Mouse (Mus musculus): ENCODE data around the gene Casp9.

Casp9 gene

DNA sequence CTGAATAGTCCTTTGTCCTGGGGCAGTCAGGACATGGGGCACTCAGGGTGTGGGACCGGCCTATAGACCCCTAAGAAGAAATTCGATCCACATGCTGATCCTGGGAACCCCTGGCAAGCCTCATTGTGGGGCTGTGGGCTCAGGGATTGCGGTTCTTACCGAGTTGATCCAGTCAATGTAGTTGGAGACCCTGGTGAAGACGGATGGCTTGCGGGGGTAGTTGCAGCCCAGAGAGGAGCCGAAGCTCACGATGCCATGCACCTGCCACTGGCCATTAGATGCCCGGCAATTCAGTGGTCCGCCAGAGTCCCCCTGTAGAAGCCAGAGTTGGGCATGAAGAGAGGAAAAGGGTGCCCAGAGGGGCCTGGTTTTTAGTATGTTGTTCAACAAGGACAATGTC, 24.3 kb downstream of the Casp9 start:
- peak in 1 of 2 experiments; percentile 52 for DNase-seq (ENCODE audit: low spot score in 2 of 2)

DNA sequence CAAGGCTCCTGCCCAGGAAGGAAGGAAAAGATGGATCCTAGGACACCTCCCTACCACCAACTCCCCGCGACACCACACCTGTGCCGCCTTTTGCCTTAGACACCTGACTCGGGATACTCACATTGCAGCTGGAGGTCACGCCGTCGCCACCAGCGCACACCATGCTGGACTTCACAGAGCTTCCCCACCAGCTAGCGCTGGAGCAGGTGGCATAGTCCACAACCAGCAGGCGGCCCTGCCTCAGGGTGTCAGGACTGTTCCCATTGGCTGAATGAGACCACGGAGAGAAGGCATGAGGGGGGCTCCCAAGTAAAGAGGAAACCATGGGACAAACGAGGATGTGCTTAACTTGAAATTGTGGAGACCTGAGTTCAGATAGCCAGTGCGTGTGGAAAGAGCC, 25.4 kb downstream of the Casp9 start:
- peak in 1 of 2 experiments; percentile 51 for DNase-seq (ENCODE audit: low spot score in 2 of 2)

DNA sequence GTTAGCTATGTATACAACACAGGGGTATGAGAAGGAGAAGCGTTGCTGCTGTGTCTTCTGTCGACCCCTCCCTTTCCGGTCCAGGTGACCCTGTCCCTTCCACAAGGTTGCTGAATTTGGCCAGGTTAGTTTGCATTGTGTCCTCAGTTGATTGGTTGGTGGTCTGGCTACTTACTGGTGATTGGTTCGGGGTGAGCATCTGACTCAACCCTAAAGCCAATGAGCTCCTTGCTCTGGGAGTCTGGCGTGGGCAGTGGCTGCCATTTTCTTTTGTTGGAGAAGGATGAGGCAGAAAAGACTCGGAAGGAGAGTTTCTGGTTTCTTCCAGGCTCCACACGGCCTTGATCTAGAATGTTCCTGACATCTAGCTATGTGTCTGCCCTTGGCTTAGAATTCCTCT, 25.9 kb downstream of the Casp9 start:
- peak in 1 of 2 experiments; percentile 38 for DNase-seq (ENCODE audit: low spot score in 2 of 2)

DNA sequence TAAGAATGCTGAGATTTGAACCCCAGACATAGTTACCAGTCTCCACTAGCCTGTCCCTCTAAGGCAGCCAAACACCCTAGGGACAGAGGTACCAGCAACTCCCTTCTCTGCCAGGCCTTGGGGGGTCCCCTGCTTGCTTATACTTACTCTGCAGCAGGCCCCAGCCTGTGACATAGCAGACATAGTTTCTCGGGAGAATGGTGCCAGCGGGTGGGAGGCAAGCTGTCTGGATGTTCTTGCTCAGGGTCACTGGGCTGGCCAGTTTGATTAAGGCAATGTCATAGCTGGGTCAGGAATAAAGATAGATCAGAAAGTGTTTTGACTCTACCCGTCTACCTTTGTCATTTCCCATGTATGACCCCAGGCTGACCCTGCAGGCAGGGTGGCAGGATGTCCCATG, 27.8 kb downstream of the Casp9 start:
- no peak for DNase-seq (ENCODE audit: low spot score in 2 of 2)

DNA sequence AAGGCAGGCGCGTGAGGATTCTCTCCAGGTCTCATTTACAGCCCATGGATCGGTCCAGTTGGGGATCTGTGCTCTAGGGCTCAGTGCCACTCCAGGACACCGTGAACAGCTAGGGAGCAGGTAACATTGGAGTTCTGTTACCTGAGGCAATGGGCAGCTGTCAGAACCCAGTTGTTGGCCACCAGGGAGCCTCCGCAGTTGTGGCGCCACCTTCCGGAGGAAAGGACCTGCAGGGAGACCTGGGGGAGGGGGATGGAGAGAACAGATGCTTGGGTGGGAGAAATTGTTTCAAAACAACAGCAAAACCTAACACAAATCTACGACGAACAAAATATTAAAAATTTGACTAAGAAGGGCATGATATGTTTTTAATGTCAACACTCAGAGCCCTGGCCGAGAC, 28.7 kb downstream of the Casp9 start:
- DNase-seq (ENCODE audit: low spot score in 2 of 2): no peak

DNA sequence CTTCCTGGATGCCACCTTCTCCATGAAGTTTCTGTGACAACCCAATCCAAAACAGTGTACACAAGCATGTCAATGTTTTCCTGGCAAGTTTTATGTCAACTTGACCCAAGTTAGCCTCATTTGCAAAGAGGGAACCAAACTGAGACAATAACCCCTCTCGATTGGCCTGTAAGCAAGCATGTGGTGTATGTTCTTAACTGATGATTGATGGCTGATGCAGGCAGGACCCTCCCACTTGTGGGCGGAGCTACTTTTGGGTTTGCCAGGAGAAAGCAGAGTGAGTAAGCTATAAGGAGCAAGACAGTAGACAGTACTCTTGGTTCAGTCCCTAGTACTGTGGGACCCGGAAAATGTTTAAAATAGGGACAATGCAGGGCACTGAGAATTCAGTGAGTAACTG, 29.6 kb downstream of the Casp9 start:
- DNase-seq (ENCODE audit: low spot score in 2 of 2): no peak

DNA sequence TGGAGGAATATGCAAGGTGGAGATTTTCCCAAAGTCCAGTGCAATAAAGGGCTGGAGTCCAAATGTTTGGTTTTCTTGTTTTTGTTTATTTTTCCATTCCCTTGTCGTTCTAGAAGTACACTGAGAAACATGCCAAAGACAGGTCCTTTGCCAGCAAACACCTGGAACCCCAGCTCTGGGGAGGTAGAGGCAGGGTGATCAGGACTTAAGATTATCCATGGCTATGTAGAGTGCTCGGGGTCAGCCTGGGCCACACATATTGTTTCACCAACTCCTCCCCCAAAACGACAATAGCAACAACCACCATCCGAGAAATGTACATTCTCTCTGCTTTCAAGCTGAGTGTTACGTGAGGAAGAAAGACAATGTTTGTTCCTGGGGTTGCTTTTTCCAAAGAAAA, 32.6 kb downstream of the Casp9 start, which contains the start of gene Cela2a:
Gene Cela2a (minus strand): TSS at position 101 of the 400 bp plus-strand sequence.
- DNase-seq (ENCODE audit: low spot score in 2 of 2): no peak

DNA sequence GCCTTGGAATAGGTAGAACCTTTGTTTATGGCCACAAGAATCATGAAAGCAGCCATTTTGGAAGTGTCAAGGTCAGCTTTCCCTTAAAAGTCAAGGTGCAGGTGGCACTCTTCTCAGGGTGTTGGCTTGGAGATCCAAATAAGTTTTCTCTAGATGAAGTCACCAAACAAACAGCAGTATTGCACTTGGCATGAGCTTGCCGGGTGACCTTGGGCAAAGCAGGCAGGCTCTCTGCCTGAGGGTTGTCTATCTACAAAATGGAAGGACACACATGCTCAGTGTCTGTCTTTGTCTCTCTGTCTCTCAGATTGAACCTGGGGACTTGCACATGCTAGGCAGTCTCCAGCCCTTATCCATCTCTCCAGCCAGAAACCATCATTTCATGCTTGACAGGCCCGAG, 34.0 kb downstream of the Casp9 start:
- no peak for DNase-seq (ENCODE audit: low spot score in 2 of 2)

DNA sequence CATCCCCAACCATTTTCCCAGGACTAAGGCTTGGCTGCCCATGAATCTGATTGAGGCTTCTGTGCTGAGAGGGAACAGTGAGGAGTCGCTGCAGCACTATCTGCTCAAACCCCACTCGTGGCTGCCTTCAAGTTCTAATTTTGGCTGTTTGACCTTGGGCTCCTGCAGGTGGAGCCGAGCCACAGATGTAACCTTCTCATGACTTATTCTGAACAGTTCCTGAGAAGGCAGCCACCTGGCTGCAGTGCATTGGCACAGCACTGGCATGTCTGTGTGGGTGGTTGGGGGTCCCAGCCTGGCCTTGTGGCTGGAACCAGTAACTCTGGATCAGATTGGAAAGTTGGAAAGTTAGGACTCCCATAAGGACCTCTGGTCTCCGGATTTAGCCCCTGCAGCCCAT, 34.8 kb downstream of the Casp9 start:
- no peak for DNase-seq (ENCODE audit: low spot score in 2 of 2)

DNA sequence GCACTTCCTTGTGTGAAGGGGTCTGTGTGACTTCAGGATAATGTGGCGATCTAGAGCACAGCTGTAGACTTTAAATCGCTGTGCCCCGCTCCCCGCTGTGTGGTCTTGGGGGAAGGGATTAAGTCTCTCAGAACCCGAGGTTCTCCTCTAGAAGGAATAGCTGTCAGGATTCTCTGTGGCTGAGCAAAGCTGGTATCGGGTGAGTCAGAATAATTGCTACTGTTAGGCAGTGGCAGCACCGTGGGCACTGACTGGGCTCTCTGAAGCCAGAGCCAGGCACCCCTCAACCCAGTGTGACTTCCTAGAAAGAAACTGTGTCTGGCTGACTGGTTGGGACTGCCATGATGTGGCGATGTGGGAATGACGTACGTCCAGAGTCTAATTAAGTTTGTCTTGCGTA, 37.0 kb downstream of the Casp9 start:
- DNase-seq (ENCODE audit: low spot score in 2 of 2): no peak

DNA sequence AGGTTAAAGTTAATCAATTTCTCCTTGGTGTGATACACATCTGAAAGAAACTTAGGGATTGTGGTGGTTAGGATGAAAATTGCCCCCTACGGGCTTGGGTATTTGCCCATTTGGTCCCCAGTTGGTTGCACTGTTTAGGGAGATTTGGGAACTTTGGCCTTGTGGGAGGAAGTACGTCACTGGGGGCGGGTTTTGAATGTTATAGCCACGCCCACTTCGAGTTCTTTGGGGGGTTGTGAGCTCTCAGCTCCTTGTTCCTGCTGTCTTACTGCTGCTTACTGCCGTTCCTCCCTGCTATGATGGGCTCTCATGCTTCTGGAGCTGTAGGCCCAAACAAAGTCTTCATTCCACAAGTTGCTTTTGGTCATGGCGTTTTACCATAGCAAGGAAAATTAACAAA, 37.9 kb downstream of the Casp9 start:
- no peak for DNase-seq (ENCODE audit: low spot score in 2 of 2)

DNA sequence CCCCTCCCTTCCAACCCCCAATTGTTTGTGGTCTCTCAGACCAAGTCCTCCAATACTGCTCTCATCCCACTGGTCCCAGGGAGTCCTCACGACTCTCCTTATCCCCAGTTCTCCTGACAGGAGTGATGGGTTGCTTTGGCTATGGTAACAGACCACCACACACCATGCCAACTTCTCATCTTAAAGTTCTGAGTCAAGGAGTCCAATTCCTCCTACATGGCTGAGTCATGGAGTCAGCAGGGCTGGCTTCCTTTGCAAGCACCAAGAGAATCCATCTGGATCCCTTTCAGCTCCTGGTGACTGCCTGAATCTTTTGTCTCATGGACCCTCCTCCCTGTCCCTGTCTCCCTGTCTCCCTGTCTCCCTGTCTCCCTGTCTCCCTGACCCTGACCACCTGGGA, 40.5 kb downstream of the Casp9 start:
- no peak for DNase-seq (ENCODE audit: low spot score in 2 of 2)

DNA sequence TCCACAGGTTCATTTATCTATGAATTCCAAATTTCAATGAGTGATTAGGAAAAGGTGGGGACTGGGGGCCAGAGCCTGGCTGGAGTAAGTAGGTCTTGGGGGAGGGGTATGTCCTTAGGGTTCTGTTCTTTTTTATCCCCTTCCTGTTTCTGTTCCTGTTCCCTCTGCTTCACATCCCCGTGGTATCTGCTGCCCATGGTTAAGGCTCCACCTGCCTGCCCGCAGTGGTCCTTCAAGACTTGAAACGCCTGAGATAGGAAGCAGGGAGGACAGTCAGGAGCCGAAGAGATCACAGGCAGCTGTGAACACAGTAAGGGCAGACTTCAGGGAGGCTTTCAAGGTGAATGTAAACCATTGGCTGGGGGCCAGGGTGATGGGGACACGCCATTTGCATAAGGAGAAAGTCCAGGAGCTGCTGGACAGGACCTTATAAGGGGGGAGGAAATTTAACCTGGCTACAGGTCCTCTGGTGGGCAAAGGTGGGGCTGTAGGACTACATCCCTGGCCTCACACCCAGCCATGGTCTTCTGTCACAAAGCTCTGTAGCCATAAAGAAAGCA, 41.2 kb downstream of the Casp9 start:
- DNase-seq (ENCODE audit: low spot score in 2 of 2): no peak

DNA sequence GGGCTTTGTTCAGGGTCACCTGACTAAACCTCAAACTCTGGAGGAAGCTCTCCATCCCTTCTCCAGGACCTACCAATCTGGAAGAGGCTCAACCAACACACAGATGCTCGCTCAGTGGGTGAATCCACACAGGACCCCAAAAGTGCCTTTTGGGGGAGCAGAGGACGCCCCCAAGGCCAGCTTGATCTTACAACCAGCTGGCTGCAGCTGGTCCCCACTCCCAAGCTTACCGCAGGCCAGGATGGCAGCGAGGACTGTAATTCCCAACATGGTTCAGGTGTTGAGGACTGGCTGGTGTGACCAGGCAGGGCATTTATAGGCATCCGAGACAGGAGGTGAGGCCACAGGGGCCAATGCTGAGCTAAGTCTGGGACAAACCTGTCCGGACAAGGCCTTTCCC, 52.6 kb downstream of the Casp9 start, which contains the start of gene Ctrc:
Gene Ctrc (minus strand): TSS at position 361 of the 400 bp plus-strand sequence.
- DNase-seq (ENCODE audit: low spot score in 2 of 2): no peak

DNA sequence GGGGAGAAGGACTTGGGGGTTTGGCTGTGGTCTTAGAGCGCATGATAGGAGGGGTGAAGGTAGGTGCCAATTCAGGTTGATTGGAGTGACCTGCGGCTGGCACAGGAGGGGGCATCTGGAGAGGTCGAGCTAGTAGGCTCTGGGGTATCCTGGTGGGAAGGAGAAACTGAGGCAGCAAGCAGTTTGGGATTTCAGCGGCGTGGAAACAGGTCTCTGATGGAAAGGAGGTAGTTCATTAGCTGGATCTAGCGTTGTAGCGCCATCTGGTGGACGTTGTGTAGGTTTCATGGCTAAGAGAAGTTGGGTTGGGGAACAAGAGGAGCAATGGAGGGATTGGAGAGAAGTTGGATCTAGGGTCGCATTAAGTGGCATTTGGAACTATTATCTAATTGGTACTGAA, 60.0 kb downstream of the Casp9 start:
- DNase-seq (ENCODE audit: low spot score in 2 of 2): no peak

DNA sequence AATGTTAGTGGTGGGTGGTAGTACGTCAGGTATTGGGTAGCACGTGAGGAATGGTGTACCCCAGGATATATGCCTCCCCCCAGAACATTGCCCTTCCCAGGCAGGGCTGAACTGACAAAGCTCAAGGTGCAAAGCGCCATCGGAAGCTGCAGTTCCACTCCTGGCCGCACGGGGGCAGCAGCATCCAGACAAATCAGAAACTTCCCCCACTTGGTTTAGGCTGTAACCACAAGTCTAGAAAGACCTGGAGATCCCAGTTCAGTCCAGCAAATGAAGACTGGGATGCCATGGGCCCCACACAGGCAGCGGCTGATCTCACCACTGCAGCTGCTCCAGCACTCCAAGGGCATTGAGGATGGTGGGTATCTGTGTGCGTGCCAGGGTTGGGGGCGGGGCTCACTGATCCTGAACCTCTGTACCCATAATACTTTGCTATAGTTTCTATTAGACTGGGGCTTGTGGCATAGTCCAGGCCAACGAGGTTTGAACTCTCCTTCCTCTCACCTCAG, 64.1 kb downstream of the Casp9 start:
- peak; percentile 71 to 85 for DNase-seq (ENCODE audit: low spot score in 2 of 2)

DNA sequence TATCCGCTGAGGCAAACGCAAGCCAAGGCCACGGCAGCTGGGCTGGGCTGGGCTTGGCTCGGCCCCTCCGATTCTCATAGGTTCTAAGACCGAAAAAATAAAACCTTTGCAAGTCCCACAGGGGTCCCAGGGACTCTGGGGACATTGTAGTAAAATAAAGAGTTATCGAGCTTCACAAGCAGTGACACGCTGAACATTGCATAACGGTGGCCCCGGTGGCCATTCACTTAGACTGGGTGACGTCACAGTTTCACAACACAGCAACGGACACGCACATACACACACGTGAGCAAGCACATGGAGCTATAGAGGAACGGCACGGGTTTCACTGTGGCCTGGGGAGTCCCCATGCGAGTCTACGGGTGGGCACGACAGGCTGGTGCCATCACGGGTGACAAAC, 65.1 kb downstream of the Casp9 start:
- no peak for DNase-seq (ENCODE audit: low spot score in 2 of 2)

DNA sequence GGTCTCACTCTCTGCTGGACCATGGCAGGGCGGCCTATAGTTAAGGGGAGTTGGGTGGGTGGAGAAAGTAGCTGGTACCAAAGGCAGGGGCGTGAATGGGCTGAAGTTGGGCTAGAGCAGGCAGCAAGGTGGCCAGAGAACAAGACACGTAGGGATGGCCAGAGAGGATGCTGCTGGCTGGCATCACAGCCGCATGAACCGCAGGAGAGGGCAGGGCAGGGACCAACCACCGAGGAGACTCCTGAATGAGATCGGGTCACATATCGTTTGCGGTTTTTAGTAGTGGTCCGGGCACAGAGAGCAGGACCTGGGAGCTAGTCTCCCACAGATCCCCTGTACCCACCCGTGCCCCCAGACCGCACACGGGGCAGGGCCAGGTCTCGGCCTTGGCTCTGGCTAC, 65.9 kb downstream of the Casp9 start:
- no peak for DNase-seq (ENCODE audit: low spot score in 2 of 2)

DNA sequence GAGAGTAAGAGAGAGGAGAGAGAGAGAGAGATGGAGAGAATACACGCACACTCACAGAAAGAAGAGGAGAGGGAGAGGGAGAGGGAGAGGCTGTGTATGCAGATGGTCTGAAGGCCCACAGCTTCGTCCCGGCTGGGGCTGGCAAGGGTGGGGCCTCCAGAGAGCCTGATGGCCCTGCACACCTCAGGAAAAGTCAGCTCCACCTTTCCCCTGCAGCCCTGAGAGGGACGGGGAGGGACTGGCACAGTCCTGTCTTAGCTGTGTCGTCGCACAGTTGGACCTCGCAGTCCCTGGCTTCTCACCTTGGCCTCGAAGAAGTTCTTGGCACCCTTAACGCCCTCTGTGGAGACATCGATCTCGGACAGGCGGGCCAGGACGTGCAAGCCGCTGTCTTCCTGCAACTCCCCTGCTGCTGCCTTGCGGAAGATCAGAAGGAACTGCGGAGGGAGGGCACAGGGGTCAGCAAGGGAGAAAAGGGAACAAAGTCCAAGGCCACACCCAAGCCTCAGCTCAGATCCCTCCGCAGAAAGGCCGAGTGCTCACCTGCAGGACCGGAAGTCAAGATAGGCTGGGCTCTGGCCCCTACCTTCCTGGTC, 66.9 kb downstream of the Casp9 start:
- DNase-seq (ENCODE audit: low spot score in 2 of 2): no peak

DNA sequence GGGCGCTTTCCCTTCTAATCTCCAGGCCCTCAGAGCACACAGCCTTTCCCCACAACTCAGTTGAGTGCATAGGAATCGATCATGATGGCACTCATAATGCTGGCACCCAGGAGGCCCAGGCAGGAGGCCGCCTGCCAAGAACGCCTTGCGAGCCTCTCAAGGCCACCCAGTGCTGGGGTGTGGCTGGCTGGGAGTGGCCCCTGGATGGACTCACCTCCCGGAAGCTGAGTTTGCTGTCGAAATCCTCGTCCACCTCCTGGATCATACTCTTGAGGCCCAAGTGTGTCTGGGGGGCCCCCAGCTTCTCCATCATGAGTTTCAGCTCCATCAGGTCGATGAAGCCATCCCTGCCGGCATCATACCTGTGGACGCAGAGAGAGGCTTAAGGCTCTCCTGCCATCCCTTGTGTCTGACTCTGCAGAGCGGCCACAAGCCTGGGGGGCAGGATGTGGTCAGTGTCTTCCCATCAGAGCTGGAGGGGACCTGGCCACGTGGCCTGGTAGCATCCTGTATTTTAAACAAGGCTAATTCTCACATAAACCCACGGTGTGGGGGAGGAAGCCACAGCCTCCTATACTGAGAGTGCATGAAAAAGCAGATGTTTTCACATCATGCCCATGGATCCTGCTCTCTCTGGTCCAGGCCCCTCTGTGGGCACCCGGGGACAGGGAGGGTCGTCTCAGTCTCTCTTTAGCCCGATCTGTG, 68.3 kb downstream of the Casp9 start:
- DNase-seq (ENCODE audit: low spot score in 2 of 2): no peak

DNA sequence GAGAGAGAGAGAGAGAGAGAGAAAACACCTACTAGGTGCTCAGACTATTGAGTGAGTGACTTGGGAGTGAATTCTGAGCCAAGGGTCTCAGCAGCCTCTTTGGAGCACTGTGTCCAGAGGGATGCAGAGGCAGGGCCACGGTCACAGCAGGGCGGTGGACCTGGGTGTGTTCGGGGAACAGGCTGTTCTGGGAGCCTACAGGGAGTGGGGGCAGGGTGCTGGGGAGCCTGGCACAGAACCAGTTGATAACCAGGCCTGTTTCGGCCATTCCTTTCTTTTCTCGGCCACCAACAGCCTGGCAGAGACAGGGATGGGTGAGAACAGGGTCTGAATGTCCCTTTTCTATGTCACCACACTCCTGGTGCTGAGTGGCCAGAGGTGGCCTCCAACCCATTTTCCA, 69.5 kb downstream of the Casp9 start:
- no peak for DNase-seq (ENCODE audit: low spot score in 2 of 2)

DNA sequence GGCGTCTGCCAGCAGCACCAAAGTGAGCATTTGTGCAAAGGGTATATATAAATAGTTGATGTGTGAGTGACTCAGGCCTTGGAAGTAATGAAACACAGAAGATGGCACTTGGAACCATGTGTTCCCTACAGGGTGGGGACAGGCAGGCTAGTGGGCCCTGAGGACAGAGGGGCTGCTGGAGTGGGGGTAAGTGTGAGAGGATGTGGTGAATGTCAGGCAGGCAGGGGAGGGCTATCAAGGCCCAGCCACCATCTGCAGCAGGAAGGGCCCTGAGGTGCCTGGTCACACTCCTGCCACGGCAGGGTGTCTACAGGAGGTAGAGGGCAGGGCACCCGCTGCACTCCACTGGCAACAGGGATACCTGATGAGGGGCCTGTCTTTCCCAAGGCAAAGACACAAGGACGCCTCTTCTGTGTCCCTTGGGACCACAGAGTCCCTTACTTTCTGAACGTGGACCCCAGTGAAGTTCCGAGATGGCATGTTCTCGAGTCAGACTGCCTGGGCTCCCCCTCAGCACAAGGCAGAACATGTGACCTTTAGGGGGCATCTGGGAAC, 70.4 kb downstream of the Casp9 start:
- DNase-seq (ENCODE audit: low spot score in 2 of 2): no peak

DNA sequence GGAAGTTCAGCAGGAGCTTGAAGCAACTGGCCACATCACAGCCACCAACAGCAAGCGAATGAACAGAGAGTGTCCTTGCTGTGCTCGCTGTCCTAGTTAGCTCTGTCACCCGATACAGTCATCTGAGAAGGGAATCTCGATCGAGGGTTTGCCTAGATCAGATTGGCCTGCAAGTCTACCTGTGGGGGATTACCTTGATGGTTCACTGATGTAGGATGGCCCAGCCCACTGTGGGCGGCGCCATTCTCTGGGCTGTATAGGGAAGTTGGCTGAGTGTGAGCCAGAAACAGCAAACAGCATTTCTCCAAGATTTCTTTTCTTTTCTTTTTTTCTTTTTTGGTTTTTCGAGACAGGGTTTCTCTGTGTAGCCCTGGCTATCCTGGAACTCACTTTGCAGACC, 71.1 kb downstream of the Casp9 start:
- no peak for DNase-seq (ENCODE audit: low spot score in 2 of 2)

All from urinary bladder, postnatal 4 days (tissue).